Mouse (Mus musculus): ENCODE measurements around the gene Tpo. TPM values are rescaled to one million over a fixed set of nuclear protein-coding genes. Genes with fewer than 3 reads are reported as not detected.

The Tpo gene
- polyA plus RNA-seq, 1 experiment from 2014 or later = 0.14 TPM

DNA sequence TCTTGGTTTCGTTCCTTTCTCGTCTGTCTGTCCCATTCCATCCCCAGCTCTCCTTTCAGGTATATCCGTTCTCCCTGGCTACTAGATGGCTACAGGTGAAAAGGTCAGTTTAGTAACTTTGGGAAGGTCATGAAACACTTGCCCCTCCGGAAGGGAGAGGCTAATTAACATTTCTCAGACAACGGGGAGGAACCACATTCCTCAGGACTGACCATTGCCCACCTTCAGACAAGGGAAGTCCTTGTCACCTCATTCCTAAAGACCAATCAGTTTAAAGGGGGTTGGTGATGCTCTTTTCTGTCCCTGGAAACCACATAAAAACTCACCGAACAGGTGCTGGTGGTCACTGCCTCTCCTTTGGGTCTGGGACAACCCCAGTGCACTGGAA, 70.3 kb downstream of the Tpo start:
- 46% methylated on average over 6 of the region's 6 CpGs for WGBS
- no peak for ATAC-seq (ENCODE audit: low FRiP score, low TSS enrichment)
- Histone ChIP-seq H3K9ac (replicated peaks; ENCODE audit: low read length) (no peak overlapping the region), H3K4me1 (ENCODE audit: control insufficient read depth, insufficient read depth, low read length) (no peaks in the 10 kb centered on the region), H3K4me2 (ENCODE audit: low read length) (no peak overlapping the region), H3K9me3 (ENCODE audit: control insufficient read depth, low read length) (no peaks in the 10 kb centered on the region), H3K4me3 (replicated peaks; ENCODE audit: low read depth, low read length) (no peak overlapping the region), H3K27ac (replicated peaks; ENCODE audit: low read depth, low read length) (no peak overlapping the region), H3K27me3 (ENCODE audit: control insufficient read depth, insufficient read depth, low read length) (no peaks in the 10 kb centered on the region), H3K36me3 (ENCODE audit: control insufficient read depth, insufficient read depth, low read length) (no peaks in the 10 kb centered on the region)
- no peak for DNase-seq

DNA sequence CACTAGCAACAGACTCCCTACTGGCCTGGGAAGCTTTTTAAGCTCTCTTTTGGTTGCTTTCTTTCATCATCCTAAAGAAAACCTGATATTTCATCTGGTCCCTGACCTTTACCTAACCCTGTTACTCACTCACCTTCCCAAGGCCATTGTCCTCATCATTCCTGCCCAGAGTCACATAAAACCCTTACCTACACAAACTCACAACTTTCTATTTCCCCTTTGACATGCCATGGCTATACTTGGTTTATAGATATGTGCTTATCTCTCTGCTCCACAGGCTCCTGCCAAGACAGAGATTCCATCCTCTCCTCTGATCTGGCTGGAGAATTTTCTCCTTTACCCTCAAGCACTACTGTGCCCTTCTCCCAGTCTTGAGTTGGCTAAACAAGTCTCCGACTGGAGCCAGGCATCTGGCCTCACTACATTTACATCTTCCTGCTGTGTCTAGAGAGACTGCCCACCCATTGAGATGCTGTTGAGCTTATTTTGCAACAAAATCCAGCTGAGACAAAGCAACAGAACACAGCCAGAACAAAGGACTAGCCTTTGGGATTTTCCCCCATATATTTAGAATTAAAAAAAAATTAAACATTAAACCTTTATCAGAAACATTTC, 70.8 kb downstream of the Tpo start:
- no peak overlapping the region for H3K27ac ChIP-seq (replicated peaks; ENCODE audit: low read depth, low read length)
- no peaks in the 10 kb centered on the region for H3K4me1 ChIP-seq (ENCODE audit: control insufficient read depth, insufficient read depth, low read length)
- no peak for ATAC-seq (ENCODE audit: low FRiP score, low TSS enrichment)
- H3K4me2 ChIP-seq (ENCODE audit: low read length) = no peak overlapping the region
- H3K4me3 ChIP-seq (replicated peaks; ENCODE audit: low read depth, low read length) = no peak overlapping the region
- 18% methylated on average over 1 of the region's 1 CpGs for WGBS
- no peaks in the 10 kb centered on the region for H3K27me3 ChIP-seq (ENCODE audit: control insufficient read depth, insufficient read depth, low read length)
- DNase-seq = no peak
- no peak overlapping the region for H3K9ac ChIP-seq (replicated peaks; ENCODE audit: low read length)
- H3K36me3 ChIP-seq (ENCODE audit: control insufficient read depth, insufficient read depth, low read length) = no peaks in the 10 kb centered on the region
- no peaks in the 10 kb centered on the region for H3K9me3 ChIP-seq (ENCODE audit: control insufficient read depth, low read length)

DNA sequence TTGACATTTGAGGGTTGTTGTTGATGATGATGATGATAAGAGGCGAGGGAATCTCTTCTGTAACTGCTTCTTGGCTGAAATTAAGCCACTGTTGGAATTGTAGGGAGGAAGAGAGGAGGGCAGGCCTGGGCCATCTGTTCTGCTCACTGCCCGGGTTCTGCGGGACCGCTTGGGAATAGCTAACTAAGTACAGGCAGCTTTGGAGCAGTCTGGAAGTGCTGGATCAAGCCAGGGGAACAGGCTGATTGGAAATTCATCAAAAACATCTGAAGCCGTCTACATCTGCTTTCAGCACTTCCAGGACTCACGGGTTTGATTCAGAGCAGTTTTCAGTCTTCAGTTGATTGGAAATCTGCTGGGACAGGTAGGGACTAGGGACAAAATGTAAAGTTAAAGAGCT, 74.4 kb downstream of the Tpo start:
- H3K4me3 ChIP-seq (replicated peaks; ENCODE audit: low read depth, low read length) = no peak overlapping the region
- WGBS = 79% methylated on average over 6 of the region's 6 CpGs
- ATAC-seq (ENCODE audit: low FRiP score, low TSS enrichment) = no peak
- no peaks in the 10 kb centered on the region for H3K4me1 ChIP-seq (ENCODE audit: control insufficient read depth, insufficient read depth, low read length)
- no peak for DNase-seq
- H3K9me3 ChIP-seq (ENCODE audit: control insufficient read depth, low read length) = no peaks in the 10 kb centered on the region
- H3K9ac ChIP-seq (replicated peaks; ENCODE audit: low read length) = no peak overlapping the region
- H3K4me2 ChIP-seq (ENCODE audit: low read length) = no peak overlapping the region
- no peak overlapping the region for H3K27ac ChIP-seq (replicated peaks; ENCODE audit: low read depth, low read length)
- no peaks in the 10 kb centered on the region for H3K27me3 ChIP-seq (ENCODE audit: control insufficient read depth, insufficient read depth, low read length)
- no peaks in the 10 kb centered on the region for H3K36me3 ChIP-seq (ENCODE audit: control insufficient read depth, insufficient read depth, low read length)

DNA sequence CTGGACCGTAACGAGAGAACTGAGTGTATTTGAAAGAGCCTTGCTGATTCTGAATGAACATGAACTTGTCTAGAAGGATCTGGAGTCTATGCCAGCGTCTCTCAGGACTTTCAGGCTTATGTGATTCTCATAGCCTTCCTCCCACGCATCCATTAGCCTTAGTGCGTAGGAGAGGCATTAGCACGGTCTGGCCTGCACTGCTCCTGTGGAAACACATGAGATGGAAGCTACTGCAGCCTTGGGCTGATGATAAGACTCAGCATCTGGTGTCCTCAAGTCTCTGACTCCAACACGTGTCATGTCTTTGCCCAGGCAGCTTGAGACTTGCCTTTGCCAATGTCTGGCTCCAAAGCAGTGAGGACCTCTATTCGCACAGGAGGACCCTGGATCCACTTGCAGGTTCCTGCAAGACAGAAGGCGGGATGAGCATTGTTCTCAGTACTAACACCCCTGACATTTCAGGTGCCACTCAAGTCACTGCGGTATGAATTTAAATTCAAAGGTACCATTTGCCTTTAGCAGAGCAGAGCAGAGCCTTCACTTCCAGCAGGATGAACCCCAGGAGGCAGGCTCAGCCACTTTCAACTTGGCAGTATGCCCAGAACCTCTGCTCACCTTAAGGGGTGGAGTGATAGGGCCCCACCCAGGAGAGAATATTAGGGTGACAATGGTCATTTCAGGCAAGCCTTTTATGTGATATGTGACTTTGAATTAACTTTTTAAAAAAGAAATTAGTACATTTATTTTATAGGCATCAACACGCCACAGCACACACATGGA, 77.5 kb downstream of the Tpo start:
- Histone ChIP-seq H3K4me1 (ENCODE audit: control insufficient read depth, insufficient read depth, low read length) (no peaks in the 10 kb centered on the region), H3K36me3 (ENCODE audit: control insufficient read depth, insufficient read depth, low read length) (no peaks in the 10 kb centered on the region), H3K9ac (replicated peaks; ENCODE audit: low read length) (no peak overlapping the region), H3K4me2 (ENCODE audit: low read length) (no peak overlapping the region), H3K4me3 (replicated peaks; ENCODE audit: low read depth, low read length) (no peak overlapping the region), H3K27ac (replicated peaks; ENCODE audit: low read depth, low read length) (no peak overlapping the region), H3K27me3 (ENCODE audit: control insufficient read depth, insufficient read depth, low read length) (no peaks in the 10 kb centered on the region), H3K9me3 (ENCODE audit: control insufficient read depth, low read length) (no peaks in the 10 kb centered on the region)
- ATAC-seq (ENCODE audit: low FRiP score, low TSS enrichment) (no peak), DNase-seq (no peak)
- WGBS = 91% methylated on average over 11 of the region's 11 CpGs

- no peak overlapping the region for H3K27ac ChIP-seq (replicated peaks; ENCODE audit: low read depth, low read length)
- H3K9ac ChIP-seq (replicated peaks; ENCODE audit: low read length) = no peak overlapping the region
- ATAC-seq (ENCODE audit: low FRiP score, low TSS enrichment) = no peak; the same call in 1 of the 2 replicates
- peak; percentile 88 for DNase-seq
- no peaks in the 10 kb centered on the region for H3K9me3 ChIP-seq (ENCODE audit: control insufficient read depth, low read length)
- H3K27me3 ChIP-seq (ENCODE audit: control insufficient read depth, insufficient read depth, low read length) = no peaks in the 10 kb centered on the region
- H3K4me3 ChIP-seq (replicated peaks; ENCODE audit: low read depth, low read length) = no peak overlapping the region
- 16% methylated on average over 4 of the region's 4 CpGs for WGBS
- H3K4me2 ChIP-seq (ENCODE audit: low read length) = no peak overlapping the region
- no peaks in the 10 kb centered on the region for H3K4me1 ChIP-seq (ENCODE audit: control insufficient read depth, insufficient read depth, low read length)
- H3K36me3 ChIP-seq (ENCODE audit: control insufficient read depth, insufficient read depth, low read length) = no peaks in the 10 kb centered on the region
These were observed 82.2 kb downstream of the Tpo start for GRCm38 (mm10) chr12:30050235-30050634.

DNA sequence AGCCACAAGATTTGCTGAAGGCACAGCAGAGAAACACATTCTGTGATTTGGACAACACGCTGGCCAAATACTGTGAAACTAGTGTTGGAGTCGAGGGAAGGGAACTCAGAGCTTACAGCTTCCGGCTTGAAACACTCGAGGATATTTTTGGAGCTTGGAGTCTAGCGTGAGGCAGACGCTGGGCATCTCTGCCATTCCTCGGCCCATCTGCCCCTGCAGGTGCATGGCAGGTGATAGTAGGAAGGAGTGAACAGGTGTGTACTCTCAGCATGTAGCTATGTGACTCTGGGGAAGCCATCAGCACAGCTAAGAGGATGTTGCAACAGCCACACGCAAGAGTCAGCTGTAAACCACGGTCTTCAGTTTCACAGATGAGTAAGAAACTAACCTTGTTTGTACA, 82.6 kb downstream of the Tpo start:
- H3K4me1 ChIP-seq (ENCODE audit: control insufficient read depth, insufficient read depth, low read length) = no peaks in the 10 kb centered on the region
- no peak for ATAC-seq (ENCODE audit: low FRiP score, low TSS enrichment)
- no peak for DNase-seq
- no peaks in the 10 kb centered on the region for H3K36me3 ChIP-seq (ENCODE audit: control insufficient read depth, insufficient read depth, low read length)
- no peaks in the 10 kb centered on the region for H3K9me3 ChIP-seq (ENCODE audit: control insufficient read depth, low read length)
- no peak overlapping the region for H3K4me2 ChIP-seq (ENCODE audit: low read length)
- H3K27ac ChIP-seq (replicated peaks; ENCODE audit: low read depth, low read length) = no peak overlapping the region
- no peaks in the 10 kb centered on the region for H3K27me3 ChIP-seq (ENCODE audit: control insufficient read depth, insufficient read depth, low read length)
- H3K4me3 ChIP-seq (replicated peaks; ENCODE audit: low read depth, low read length) = no peak overlapping the region
- H3K9ac ChIP-seq (replicated peaks; ENCODE audit: low read length) = no peak overlapping the region
- 82% methylated on average over 9 of the region's 9 CpGs for WGBS

DNA sequence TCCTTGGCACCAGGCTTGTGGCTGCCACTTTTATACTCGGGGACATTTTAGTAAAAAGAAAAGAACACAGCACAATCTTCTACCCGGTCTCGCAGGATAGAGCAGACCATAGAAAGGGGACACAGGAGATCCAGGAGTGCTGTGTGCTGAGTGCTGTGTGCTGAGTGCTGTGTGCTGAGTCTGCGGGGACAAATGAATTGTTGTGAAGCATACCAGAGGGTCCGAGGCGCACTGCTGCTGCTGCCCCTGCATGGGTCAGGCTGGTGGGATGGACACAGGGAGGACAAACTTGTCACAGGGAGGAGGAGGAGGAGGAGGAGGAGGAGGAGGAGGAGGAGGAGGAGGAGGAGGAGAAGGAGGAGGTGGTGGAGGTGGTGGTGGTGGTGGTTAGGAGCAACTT, 83.6 kb downstream of the Tpo start:
- no peaks in the 10 kb centered on the region for H3K27me3 ChIP-seq (ENCODE audit: control insufficient read depth, insufficient read depth, low read length)
- ATAC-seq (ENCODE audit: low FRiP score, low TSS enrichment) = no peak
- 92% methylated on average over 6 of the region's 6 CpGs for WGBS
- H3K4me3 ChIP-seq (replicated peaks; ENCODE audit: low read depth, low read length) = no peak overlapping the region
- no peak overlapping the region for H3K27ac ChIP-seq (replicated peaks; ENCODE audit: low read depth, low read length)
- H3K36me3 ChIP-seq (ENCODE audit: control insufficient read depth, insufficient read depth, low read length) = no peaks in the 10 kb centered on the region
- H3K4me1 ChIP-seq (ENCODE audit: control insufficient read depth, insufficient read depth, low read length) = no peaks in the 10 kb centered on the region
- H3K4me2 ChIP-seq (ENCODE audit: low read length) = no peak overlapping the region
- no peak for DNase-seq
- H3K9ac ChIP-seq (replicated peaks; ENCODE audit: low read length) = no peak overlapping the region
- H3K9me3 ChIP-seq (ENCODE audit: control insufficient read depth, low read length) = no peaks in the 10 kb centered on the region

GRCm38 (mm10) chr12:30040150-30040549, 92.3 kb downstream of the Tpo start:
- ATAC-seq (ENCODE audit: low FRiP score, low TSS enrichment) (no peak), DNase-seq (peak; percentile 64)
- Histone ChIP-seq H3K4me1 (ENCODE audit: control insufficient read depth, insufficient read depth, low read length) (peaks cover 11% of the 10 kb centered on the region; the same call in 1 of the 2 replicates), H3K36me3 (ENCODE audit: control insufficient read depth, insufficient read depth, low read length) (no peaks in the 10 kb centered on the region), H3K27ac (replicated peaks; ENCODE audit: low read depth, low read length) (no peak overlapping the region), H3K4me3 (replicated peaks; ENCODE audit: low read depth, low read length) (no peak overlapping the region), H3K9ac (replicated peaks; ENCODE audit: low read length) (no peak overlapping the region), H3K4me2 (ENCODE audit: low read length) (no peak overlapping the region), H3K27me3 (ENCODE audit: control insufficient read depth, insufficient read depth, low read length) (no peaks in the 10 kb centered on the region), H3K9me3 (ENCODE audit: control insufficient read depth, low read length) (no peaks in the 10 kb centered on the region)
- 28% methylated on average over 4 of the region's 4 CpGs for WGBS

- H3K36me3 ChIP-seq (ENCODE audit: control insufficient read depth, insufficient read depth, low read length) = no peaks in the 10 kb centered on the region
- H3K4me2 ChIP-seq (ENCODE audit: low read length) = no peak overlapping the region
- H3K4me1 ChIP-seq (ENCODE audit: control insufficient read depth, insufficient read depth, low read length) = peaks cover 11% of the 10 kb centered on the region
- H3K9me3 ChIP-seq (ENCODE audit: control insufficient read depth, low read length) = no peaks in the 10 kb centered on the region
- DNase-seq (peak; percentile 79), ATAC-seq (ENCODE audit: low FRiP score, low TSS enrichment) (no peak)
- no peaks in the 10 kb centered on the region for H3K27me3 ChIP-seq (ENCODE audit: control insufficient read depth, insufficient read depth, low read length)
- H3K4me3 ChIP-seq (replicated peaks; ENCODE audit: low read depth, low read length) = no peak overlapping the region
- H3K9ac ChIP-seq (replicated peaks; ENCODE audit: low read length) = no peak overlapping the region
- H3K27ac ChIP-seq (replicated peaks; ENCODE audit: low read depth, low read length) = no peak overlapping the region
- WGBS = 53% methylated on average over 4 of the region's 4 CpGs
These were observed 92.9 kb downstream of the Tpo start for GRCm38 (mm10) chr12:30039565-30039964.
